Mouse (Mus musculus) cerebellum, adult 2 months (tissue): ENCODE measurements around the gene Gjb2.

Experiments
- CTCF ChIP-seq: fragments of 200-500 bp; IDR thresholded peaks from 2 replicates; pipeline ENCODE4 v1.5.1; 2011; ENCODE audit warnings: low read depth, mild to moderate bottlenecking, control low read depth, low read length, moderate library complexity, borderline replicate concordance; ENCODE audit not compliant: insufficient read depth
- POLR2A ChIP-seq: fragments of 200-500 bp; IDR thresholded peaks from 2 replicates; pipeline ENCODE4 v1.6.1; 2011; ENCODE audit warnings: low read length, control low read depth, borderline replicate concordance; ENCODE audit not compliant: insufficient read depth

GRCm38 (mm10) chr14:57075537-57075936, 29.0 kb downstream of the Gjb2 start:
- TF ChIP-seq CTCF (no peak), POLR2A (no peak)
